Mouse (Mus musculus) NIH3T3 (cell line): ENCODE measurements at regions not wholly inside any gene's neighbourhood (a gene's known extent, or its start where the extent isn't known, plus 50 kb on each side); places are given as distances from the start of the nearest gene placed in this dataset.

Experiments
- DNase-seq: peaks from one replicate; pipeline ENCODE4 v3.0.0-alpha.2; 2012; ENCODE audit warnings: low read depth

GRCm38 (mm10) chr15:50005142-50005541 is 3879.6 kb upstream of the Gm7489 start:
- DNase-seq, result no peak

GRCm38 (mm10) chr15:50046653-50047052 is 3838.1 kb upstream of the Gm7489 start:
- peak; percentile 24 for DNase-seq

- no peak for DNase-seq
Observed at GRCm38 (mm10) chr15:50053468-50053867, 3831.2 kb upstream of the Gm7489 start.

- no peak for DNase-seq
Observed at GRCm38 (mm10) chr15:50053892-50054291, 3830.8 kb upstream of the Gm7489 start.

DNA sequence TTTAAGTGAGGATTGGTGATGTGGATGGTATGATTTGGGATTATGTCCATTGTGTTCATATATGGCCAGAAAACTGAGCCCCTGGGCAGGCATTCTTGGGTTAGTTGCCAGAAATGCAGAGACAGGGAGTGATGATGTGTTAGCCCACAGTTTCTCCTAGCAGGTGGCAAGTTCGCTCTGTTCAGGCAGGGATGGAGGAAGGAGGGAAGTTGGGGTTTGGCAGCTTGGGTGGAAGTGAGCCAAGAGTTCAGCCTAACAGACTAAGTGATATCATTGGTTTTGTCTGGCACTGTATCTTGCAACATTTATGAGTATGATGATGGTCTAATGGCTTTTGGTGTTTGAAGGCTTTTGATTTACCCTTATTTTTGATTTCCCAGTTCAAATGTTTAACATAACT is 3806.5 kb upstream of the Gm7489 start:
- no peak for DNase-seq

DNA sequence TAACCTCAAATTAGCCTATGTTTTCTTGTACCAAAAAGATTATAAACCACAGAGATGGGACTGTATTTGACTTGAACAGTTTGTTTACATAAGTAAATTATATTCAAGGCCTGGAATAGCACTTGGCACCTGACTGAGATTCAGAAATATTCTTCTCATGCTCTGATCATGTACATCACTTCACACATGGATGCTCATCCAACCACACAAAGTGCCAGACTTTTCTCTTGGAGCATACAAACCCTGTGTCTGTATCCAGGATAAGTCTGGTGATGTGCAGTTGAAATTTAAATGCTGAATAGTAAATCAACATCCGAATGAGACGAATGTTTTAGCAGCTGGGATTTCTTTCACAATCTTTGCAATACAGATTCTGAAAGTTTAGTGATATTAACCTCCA is 3802.3 kb upstream of the Gm7489 start:
- DNase-seq, result no peak

DNA sequence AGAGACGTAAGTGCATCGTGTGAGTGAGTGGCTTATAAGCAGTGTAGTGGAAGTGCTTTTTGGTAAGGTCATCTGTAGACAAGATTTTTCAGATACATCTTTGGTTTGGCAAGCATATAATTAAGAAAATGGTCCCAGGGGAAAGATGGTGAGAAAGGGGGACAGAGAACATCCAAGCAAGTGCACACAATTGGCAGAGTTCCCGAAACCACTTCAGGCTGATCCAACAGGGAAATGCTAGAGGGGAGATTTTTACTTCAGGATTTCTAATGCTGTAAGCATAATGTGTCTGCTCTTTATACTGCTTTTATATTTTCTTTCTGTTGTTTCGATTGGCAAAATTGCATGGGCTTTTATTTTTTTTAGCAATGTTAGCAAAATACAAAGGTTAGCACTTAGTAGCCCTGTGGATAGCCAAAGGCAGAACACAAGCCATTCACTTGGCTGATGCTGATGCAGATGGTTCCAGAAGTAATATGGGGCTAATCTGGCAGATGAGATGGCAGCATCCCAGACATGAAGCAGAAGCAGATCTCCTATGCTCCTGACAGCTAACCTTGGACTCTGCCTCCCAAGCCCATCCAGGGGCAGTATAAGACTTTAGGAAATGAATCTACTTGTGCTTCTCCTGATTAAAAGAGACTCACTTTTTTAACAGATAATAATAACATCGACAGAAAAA is 3782.0 kb upstream of the Gm7489 start:
- DNase-seq, result peak; percentile 13

GRCm38 (mm10) chr15:50108913-50109312 is 3775.8 kb upstream of the Gm7489 start:
- DNase-seq, result no peak

DNA sequence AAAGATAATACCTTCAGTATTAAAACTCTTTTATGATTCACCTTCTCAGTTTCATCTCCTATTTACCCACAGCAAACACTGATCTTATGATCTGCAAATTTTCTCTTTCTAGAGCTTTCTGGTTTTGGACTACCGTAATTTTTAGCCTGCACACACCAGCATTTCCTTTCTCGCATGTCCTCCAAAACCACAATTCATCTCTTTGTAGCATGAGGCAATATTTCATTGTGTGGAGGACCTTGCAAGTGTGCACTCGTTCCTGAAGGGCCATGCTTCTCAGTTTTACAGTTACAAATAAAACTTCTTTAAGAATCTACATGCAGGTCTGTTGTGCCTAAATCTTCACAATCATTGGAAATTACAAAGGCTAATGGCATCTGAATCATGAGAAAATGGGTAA is 3730.8 kb upstream of the Gm7489 start:
- DNase-seq, result no peak

- peak; percentile 51 for DNase-seq
Observed at GRCm38 (mm10) chr15:50172276-50172772, 3712.4 kb upstream of the Gm7489 start.

DNA sequence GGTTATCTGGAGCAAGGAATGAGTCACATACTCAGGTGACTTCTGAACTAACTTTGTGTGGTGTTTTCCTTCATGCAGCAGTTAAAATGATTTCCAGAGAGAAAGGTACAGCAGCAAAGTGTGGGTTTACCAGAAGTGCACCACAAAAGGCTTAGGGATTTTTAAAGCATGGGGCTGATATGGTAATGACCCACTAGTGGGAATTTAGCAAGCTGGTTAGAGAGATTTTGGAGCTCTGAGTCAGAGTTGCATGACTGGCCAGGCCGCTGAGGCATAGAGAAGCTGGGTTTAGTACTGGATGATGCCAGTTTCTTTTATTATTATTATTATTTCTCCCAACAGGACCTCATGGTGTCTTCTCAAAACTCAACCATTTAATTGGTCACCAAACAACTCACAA is 3701.5 kb upstream of the Gm7489 start:
- no peak for DNase-seq
